Mouse (Mus musculus) cortical plate, adult 2 months (tissue): ENCODE results near the gene Tcf7l2.

Experiments used
- CTCF ChIP-seq: fragments of 200-500 bp; IDR thresholded peaks from 2 replicates; pipeline ENCODE4 v1.5.1; 2011; ENCODE audit warnings: mild to moderate bottlenecking, control low read depth, low read length; ENCODE audit not compliant: insufficient read depth; ENCODE audit errors: extremely low read depth
- POLR2A ChIP-seq: fragments of 200-500 bp; IDR thresholded peaks from 2 replicates; pipeline ENCODE4 v1.6.1; 2011; ENCODE audit warnings: mild to moderate bottlenecking, low read length, control low read depth; ENCODE audit not compliant: insufficient read depth; ENCODE audit errors: extremely low read depth

GRCm38 (mm10) chr19:55820202-55820601 lies 78.6 kb downstream of the Tcf7l2 start:
- no peak for TF ChIP-seq POLR2A
- TF ChIP-seq CTCF, result no peak
